Mouse (Mus musculus) lung, postnatal 36 days (tissue): Measurements from ENCODE around the gene Pla2g6.
A peak's percentile ranks its signal among the peaks of the same experiment; 100 is the strongest.

Experiments
- DNase-seq: peaks from one replicate; pipeline ENCODE4 v3.0.0; 2022; ENCODE audit warnings: mixed read lengths

Pla2g6 gene

DNA sequence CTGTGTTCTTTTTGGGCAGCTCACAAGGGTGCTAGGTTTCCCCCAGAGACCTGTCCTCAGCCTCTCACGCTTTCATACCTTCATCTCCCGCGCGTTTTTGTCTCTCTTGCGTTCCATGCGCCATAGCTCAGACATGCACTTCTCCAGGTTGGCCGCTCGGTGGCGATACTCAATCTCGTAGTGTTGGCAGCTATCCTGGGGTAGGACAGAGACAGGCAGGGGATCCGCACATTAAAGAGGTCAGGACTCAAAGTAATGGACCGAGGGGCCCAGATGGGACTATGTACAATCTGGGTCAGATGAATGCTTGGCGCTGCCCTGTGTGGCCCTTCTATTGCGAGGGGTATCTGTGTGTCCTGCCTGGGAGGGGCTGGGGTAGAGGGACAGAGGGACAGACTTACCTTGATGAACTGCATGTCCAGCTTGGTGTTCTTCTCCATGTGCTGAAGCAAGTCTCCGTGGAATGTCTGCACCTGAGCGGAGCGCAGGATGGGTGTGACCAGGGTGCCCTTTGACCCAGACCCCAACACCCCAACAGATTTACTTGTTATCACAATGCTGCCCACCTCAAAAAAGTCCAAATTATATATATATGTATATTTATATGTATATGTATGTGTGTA lies 57.0 kb downstream of the Pla2g6 start:
- DNase-seq, result peak; percentile 55

GRCm38 (mm10) chr15:79270317-79271123 lies 57.7 kb downstream of the Pla2g6 start:
- peak; percentile 90 for DNase-seq

- DNase-seq, result no peak
Observed at GRCm38 (mm10) chr15:79268521-79268920, 59.7 kb downstream of the Pla2g6 start.

DNA sequence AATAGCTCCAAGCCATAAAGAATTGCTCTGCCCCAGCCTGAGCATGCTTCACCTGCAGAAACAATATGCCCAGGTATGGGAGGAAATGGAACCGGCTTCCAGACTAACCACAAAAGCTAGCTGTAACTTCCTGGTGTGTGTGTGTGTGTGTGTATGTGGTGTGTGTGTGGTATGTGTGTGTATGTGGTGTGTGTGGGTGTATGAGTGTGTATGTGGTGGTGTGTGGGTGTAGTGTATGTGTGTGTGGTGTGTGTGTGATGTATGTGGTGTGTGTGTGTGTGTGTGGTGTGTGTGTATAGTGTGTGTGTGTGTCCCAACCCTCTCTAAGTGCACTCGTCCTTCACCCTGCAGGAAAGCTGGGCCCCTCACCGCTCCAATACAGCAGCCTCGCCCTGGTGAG lies 62.8 kb downstream of the Pla2g6 start:
- no peak for DNase-seq

DNA sequence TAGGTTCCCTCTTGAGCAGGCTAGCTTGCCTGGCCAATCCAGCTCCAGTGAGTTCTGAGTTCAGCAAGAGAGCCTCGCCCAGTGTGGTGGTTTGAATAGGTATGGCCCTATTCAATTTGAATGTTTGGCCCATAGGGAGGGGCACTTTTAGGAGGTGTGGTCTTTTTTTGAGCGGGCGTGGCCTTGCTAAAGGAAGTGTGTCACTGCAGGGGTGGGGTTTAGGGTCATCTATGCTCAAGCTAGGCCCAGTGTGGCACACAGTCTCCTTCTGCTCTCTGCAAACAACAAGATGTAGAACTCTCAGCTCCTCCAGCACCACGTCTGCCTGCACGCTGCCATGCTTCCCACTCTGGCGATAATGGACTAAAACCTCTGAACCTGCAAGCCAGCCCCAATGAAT lies 64.5 kb downstream of the Pla2g6 start:
- no peak for DNase-seq

- DNase-seq, result no peak
Observed at GRCm38 (mm10) chr15:79262786-79263309, 65.3 kb downstream of the Pla2g6 start.

DNA sequence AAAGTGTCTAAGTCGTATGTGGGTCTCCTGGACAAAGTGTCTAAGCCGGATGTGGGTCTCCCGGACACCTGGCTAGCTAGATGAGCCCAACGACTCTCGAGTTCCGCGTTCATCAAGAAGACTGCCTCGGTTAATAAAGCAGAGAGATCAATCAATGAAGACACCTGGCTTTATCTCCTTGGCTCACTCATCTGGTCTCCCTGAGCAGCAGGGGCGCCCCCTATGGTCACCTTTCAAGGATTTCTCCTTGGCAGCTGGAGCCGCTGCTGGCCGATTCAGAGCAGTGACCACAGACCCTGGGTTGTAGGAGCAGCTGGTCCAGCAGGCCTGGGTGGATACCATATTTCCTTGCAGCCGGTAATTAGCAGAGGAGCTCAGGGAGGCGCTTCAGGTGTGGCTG lies 65.8 kb downstream of the Pla2g6 start:
- peak; percentile 34 for DNase-seq

DNA sequence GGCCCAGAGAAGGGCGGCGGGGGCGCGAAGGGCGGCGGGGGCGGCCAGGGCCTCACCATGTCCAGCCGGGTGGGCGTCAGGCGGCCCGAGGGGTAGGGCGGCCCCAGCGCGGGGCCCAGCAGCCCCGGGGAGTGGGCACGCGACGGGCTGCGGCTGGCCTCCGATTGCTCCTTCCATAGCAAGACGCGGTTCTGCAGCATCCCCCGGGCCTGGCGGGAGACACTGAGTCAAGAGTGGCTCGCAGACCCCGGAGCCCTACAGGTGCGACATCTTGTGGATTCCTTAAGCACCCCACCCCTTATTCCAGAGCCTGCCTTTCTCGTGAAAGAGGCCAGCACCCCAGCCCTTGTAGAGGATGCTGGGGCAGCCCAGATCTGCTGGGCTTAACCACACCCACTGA lies 66.4 kb downstream of the Pla2g6 start:
- DNase-seq, result no peak

GRCm38 (mm10) chr15:79261095-79261725 lies 67.0 kb downstream of the Pla2g6 start:
- peak; percentile 33 for DNase-seq

GRCm38 (mm10) chr15:79258521-79258920 lies 69.7 kb downstream of the Pla2g6 start:
- DNase-seq, result peak; percentile 21

DNA sequence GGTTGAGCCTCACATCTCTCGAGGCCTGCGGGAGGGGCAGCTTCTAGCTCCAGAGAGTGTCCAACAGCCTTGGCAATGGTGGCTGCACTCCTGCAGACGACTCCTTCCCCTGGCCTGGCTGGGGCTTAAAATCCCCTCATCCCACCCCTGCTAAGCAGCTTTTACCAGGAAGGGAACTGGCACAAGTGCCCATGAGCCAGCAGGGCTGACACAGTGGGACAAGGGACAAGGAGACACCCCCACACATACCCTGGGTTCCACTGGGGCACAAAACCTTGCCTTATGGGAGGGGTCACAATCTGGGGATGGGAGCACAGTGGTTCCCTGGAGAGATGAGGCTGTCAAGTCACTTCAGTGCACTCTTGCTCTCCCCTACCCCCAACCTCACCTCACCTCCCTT lies 73.5 kb downstream of the Pla2g6 start, which contains the start of gene Slc16a8:
Gene Slc16a8 (minus strand): TSS at position 101 of the 400 bp plus-strand sequence.
- DNase-seq, result no peak

DNA sequence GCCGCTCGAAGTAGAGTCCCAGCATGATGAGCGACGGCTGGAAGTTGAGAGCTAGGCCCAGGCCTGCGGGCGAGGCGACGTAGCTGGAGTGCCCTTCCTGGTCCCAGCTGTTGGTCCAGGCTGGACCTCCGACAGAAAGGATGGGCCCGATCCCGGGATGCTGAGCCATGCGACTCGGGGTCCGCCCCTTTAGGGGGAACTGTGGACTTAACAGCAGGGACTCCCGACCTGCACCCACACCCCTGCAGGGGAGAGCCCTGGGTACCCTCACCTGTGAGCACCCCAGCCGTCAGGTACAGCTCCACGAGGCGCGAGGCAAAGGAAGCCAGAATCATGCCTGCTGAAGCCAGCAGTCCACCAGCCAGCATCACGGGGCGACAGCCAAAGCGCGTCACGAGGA lies 75.6 kb downstream of the Pla2g6 start:
- DNase-seq, result no peak

DNA sequence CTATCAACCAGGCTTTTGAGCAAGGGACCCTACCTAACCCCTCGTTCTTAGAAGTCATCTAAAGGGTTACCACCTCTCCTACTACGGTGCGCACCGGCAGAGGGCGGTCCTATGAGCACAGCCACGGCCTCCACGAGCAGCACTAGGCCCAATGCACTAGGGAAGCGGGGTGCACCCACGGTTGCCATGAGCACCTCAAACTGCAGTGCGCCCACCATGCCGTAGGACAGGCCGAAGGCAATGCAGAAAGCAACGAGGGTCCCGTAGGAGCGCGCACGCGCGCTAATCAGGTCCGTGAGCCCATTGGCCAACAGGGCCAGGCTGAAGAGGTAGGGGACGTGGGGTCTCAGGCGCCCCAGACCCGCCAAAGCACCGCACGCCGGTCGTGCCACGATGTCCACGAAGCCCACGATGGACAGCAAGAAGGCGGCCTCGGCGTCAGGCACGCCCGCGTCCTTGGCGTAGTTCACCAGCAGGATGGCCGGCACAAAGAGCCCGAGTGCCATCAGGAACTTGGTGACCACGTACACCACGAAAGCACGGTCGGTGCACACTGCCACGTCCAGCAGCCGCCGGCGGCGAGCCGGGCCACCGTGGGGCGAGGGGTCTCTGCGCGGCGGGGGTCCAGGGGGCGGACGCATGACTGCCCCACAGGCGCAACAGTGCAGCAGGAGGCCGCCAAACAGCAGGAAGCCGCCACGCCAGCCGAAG lies 76.3 kb downstream of the Pla2g6 start:
- DNase-seq, result no peak

DNA sequence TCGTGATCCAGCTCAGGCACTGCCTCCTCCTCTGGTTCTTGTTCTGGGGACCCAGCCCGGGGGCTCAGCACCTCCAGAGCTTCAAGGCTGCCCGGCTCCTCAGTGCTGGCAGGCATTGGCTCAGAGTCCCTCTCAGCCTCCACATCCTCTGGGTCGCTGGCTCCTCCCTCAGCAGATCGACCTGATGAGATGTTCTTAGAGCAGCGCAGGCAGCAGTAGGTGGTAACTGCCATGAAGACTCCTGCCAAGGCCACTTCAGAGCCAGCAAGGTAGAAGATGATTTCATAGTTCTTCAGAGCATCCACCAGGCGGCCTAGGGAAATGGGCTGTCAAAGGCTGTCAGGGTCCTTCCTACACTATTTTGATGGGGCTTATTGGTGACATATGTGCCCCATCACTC lies 77.0 kb downstream of the Pla2g6 start:
- no peak for DNase-seq

- DNase-seq, result no peak
Observed at GRCm38 (mm10) chr15:79250236-79250635, 78.0 kb downstream of the Pla2g6 start.

DNA sequence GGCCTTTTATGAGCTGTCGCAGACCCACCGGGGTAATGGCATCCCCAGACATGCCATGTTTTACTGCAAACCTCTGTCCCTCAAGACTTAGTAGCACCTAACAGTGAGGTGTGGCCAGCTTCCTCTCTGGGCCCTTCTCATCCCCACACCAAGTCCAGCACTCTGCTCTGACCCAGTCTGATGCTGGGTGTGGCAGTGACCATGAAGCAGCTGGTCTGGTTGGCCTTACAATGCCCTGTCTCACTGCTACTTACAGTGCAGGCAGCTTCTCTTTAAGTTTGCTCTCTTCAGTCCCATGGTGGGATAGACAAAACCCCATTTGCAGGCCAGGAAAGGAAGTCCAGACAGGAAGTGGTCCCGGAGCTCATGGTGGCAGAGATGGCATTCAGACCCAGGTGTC lies 82.9 kb downstream of the Pla2g6 start:
- DNase-seq, result no peak

DNA sequence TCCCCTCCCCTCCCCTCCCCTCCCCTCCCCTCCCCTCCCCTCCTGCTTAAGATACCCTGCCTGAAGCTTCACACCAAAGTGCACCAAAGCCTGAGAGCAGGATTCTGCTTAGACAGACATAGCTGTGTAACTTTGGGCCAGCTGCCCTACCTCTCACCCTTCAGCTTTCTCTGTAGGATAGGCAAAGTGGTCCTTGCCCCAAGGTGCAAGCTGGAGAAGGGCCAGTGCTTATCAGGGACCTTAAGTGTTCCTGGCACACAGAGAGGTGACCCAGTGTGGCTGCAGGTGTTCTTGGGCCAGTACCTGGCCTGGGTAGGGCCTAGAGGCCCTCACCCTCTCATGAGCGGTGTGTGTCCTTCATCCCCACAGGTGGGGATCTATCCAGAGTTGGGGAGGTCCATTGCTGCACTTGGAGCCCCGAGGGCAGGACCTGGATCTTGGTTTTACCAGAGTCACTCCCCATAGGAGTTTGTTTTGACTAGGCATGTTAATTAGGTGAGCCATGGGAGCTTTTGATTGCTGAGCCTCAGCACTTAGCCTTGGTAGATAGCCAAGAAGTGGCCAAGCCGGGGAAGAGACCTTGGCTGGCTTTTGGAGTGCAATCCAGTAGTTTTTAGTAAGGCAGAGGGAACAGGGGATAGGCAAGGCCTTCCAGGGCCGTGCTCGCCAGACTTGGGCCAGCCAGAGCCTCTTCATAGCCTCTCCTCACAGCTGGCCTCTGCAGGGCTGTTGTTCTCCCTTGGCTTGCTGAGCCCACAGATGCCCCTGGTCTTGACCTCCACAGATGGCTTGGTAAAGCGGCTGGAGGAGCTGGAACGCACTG lies 83.9 kb downstream of the Pla2g6 start:
- DNase-seq, result peak; percentile 52

- DNase-seq, result peak; percentile 98
Observed at GRCm38 (mm10) chr15:79243234-79244042, 84.8 kb downstream of the Pla2g6 start.

- DNase-seq, result no peak
Observed at GRCm38 (mm10) chr15:79242574-79243233, 85.5 kb downstream of the Pla2g6 start.

DNA sequence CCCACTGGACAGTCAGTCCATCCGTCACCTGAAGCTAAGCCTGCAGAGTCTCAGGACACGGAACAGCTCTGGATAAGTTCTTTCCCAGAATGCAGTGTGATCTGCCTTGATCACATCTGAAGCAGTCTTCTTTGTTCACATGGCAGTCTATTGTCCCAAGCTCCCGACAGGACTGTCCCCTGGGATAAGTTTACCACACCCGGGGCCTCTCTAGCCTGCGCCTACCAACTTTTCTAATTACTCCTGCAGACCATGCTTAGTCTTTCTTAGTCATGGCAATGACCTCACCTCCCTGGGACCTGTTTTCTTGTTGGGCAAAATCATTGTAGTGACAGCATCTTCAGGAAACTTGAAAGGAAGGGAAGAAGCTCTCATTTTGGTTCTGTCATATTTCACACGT lies 90.2 kb downstream of the Pla2g6 start:
- DNase-seq, result no peak
